Mouse (Mus musculus) thymus, postnatal 25 days (tissue): Measurements from ENCODE around the gene Nf1.

ENCODE experiments used
- DNase-seq: peaks from one replicate; pipeline ENCODE4 v3.0.0; 2022

Nf1 gene

DNA sequence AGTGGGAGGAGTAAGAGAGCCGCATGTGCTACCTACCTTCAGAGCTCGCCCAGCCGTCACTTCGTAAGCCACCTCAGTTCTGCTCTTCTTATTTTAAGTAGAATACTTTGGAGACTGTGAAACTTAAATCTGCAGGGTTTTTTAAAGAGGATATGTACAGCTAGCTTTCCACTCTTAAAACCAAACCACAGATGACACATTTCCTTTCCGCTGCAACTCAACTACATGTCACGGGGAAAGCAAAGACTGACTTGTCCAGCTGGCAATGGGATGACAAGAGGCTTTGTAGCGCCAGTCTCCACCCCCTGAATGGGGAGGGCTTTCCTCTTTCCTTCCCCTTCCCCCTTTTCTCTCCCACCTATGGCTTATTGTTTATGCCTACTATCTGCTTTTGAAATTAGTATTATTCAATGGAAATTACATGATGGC, 190.9 kb downstream of the Nf1 start, which contains the start of the genes Evi2 and Evi2a:
Gene Evi2 (minus strand): TSS at position 257 of the 429 bp plus-strand sequence.
Gene Evi2a (minus strand): TSS at position 277 of the 429 bp plus-strand sequence.
- peak; percentile 38 for DNase-seq

DNA sequence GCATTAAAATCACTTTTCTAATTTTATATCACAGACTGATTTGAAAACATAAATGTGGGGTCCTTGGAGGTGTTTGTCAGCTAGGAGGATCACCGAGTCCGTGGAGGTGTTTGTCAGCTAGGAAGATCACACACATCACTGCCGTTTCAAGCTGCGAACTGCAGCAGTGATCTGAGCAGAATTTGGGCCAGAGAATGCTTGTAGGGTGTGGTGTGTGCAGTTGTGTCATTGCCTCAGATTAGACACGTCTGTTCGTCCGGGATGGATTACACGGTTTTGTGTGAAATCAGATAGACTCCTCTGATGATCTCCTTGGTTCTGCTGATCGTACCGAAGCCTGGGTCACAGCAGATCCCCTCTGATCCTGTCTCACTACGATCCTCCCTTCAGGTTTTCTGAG, 191.3 kb downstream of the Nf1 start:
- DNase-seq: no peak

DNA sequence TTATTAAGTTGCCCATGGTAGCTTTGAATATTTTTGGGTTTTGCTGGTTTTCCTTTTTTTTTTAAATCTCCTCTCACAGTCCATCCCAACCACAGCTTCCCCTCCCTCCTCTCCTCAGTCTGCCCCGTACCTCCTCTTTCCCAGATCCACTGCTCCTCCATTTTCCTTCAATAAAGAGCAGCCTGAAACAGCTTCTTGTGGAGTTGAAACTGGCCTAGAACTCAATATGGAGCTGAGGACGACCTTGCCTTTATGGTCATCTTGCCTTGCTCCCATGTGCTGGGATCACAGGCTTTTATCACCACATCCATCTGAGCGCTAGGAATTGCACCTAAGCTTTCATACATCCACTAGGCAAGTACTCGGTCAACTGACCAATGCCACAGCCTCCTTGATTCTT, 192.0 kb downstream of the Nf1 start:
- DNase-seq: no peak

DNA sequence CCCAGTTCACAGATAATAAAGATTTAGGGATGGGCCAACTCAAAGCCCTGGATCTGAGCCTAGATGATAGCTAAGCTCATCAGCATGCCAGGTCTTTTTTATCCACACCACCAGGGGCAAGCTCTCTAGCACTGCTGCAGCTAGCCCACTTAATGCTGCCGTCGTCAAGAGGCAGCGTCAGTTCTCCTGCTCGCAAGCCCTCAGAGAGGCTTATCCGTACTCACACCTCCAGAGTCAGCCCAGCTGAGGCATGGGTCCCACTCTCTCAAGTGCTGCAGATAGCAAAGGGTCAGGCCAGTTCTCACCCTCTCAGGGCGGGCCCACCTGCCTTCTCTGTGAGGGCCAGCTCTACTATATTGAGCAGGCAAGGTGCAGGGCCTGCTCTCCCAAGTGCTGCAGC, 193.8 kb downstream of the Nf1 start:
- DNase-seq: no peak

DNA sequence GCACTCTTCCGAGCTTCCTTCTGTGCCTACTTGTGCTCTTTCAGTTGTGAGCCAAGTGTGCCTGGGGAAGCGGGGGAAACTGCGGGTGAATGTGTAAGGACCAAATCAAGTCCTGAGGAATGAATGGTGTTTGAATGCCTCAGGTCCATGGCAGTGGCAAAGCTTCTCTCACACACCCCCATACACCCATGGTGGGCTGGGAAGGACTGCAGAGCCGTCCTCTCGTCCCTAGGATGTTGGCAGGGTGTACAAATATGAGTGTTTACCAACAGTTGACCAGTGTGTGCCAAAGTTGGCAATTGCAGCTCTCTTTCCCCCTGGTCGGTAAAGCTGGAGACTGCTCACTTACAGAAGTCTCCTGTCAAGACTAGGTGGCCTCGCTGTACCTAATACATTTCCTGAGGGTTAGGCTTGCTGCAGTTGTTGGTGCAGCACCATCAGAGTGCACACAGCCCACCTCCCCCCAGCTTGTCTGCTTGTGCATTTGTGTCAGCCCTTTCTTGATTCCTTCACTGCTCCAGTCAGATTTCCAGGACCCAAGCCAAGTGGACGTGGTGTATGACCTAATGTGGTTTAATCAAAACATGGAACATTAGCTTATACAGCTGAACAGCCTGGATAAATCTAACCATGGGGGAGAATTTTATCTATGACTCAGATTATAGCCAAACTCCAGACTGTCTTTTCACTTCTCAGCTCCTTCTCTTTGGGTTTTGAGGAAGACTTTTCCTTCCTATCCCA, 194.6 kb downstream of the Nf1 start:
- DNase-seq: no peak

DNA sequence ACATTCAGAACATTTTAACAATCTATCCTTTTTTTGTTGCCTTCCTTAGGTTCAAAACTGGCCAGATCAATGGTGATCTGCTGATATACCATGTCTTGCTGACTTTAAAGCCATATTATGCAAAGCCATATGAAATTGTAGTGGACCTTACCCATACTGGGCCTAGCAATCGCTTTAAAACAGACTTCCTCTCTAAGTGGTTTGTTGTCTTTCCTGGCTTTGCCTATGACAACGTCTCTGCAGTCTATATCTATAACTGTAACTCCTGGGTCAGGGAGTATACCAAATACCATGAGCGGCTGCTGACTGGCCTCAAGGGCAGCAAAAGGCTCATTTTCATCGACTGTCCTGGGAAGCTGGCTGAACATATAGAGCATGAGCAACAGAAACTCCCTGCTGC, 196.1 kb downstream of the Nf1 start:
- DNase-seq: no peak

DNA sequence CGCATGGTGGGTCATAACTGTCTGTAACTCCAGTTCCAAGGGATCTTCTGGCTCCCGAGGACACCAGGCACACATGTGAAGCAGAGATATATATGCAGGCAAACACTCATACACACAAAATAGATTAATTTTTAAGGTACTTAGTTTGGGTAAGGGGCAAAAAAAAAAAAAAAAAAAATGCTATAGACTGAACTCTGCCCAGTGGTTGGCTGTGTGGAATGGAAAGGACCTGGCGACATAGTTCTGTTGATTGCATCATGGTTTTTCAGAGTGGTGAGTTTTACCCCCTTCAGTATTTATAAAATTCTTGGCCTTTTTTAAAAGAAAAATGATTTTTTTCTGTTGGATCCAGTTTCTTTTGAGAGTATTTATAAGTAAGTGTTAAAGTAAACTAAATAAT, 196.8 kb downstream of the Nf1 start:
- no peak for DNase-seq

DNA sequence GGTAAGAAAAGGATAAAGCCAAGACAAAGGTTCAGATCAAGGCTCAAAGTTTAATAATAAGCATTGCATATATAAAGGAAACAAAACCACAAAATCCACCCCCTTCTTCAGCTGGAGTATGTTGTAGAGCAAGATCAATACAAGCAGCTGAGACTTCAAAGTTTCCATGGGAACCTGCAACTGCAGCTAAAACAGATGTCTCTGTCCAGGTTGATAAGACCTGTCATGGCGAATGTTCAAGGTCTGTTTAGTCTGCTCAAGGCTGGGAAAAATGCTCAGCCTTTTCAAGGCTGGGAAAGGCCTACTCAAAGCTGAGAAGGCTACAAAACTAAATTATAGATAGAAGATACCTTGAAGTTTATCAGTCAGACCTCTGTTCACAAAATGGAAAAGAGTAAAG, 213.1 kb downstream of the Nf1 start:
- DNase-seq: no peak

DNA sequence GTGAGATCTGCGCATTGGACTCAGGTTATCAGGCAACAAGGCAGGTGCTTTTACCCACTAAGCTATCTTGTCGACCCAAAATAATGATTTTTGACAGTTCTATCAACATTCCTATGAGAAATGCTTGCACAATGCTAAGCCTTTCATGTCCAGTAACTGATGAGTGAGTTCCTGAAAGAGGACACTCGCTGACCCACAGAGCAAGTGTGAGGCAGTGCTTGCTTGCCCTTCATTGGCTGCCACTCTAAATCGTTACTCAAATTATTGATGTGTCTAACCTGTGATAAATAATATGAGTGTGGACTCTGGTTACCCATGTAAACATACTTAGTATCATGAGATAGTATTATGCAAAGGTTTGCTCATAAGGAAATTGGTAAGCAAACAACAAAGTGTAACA, 221.0 kb downstream of the Nf1 start:
- no peak for DNase-seq

DNA sequence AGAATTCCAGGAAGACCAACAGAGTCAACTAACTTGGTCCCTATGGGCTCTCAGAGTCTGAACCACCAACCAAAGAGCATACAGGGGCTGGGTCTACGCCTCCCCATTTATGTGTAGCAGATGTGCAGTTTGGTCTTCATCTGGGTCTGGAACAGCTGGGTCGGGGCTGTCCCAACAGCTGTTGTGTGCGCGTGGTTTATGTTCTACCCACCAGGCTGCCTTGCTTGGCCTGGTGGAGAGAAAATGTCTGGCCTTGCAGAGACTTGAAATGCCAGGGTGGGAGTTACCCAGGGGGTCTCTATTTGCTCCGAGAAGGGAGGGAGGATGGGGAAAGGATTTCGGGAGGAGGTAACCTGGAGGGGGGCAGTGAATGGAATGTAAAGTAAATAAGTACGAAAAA, 224.0 kb downstream of the Nf1 start:
- no peak for DNase-seq

DNA sequence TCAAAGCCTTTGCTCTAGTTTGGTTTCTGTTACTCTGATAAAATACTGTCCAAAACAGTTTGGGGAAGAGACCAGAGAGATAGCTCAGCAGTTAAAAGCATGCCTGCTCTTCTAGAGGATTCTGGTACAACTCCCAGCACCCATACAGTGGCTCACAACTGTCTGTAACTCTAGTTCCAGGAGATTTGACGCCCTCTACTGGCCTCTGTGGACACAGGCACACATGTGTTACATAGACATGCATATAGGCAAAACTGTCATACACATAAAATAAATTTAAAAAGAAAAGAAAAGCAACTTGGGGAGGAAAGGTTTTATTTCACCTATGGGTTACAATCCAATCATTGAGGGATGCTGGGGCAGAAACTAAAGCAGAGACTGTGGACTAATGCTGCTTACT, 227.5 kb downstream of the Nf1 start:
- no peak for DNase-seq

DNA sequence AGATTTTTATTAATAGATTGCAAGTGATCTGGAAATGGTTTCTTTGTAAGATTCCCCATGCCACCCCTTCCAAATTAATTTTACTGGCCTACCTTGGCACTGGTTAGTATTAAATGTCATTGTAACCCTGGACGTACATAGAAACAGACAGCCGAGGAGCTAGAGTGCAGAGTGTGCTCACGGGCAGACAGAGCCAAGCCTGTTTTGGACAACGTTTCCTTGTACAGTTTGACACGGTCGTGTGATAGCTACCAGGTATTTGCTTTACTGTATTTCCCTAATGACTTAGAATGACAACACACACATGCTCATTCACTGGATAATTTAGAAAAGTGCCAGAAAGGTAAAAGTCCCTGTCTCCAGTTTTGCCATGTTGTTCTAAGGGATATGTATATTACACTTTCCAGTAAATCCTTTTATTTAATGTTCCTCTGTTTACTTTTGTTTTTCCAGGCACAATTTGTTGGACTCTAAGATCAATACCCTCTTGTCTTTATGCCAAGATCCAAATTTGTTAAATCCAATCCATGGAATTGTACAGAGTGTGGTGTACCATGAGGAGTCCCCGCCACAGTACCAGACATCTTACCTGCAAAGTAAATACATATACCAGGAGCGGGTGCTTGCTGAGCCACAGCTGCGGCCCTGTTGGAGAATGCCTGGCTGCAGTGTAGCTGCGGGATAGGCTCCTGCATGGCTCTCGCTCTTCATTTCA, 228.9 kb downstream of the Nf1 start:
- no peak for DNase-seq

DNA sequence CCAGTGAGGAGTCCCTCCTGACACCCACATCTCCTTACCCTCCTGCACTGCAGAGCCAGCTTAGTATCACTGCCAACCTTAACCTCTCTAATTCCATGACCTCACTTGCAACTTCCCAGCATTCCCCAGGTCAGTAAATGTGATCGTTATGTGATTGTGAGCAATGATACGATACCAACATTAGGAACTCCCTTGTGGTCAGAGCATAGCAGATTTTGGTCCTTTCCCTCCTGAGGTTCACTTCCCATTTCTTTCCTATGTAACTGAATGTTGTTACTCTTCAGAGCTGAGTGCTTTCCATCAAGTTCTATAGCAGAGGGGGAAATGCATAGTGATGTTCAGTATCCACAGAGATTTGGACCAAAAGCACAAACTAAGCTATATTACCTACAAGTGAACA, 230.8 kb downstream of the Nf1 start:
- no peak for DNase-seq

DNA sequence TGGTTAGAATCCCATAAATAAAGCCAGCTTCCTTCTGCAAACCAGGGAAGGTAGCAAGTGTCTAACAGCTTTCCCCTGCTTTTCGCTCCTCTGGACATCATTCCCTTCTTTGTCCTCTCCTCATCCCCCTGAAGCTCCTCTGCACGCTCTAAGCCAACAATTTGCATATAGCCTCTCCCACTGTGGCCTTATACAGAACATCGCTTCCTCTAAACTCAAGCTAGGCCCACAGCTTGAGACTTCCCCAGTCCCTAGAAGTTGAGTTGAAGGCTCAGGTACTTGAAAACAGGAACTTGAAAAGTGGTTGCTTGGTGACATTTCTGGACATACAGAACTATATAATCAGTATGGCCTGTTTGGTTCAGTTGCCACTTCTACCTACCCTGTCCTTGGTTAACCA, 234.3 kb downstream of the Nf1 start:
- DNase-seq: no peak

DNA sequence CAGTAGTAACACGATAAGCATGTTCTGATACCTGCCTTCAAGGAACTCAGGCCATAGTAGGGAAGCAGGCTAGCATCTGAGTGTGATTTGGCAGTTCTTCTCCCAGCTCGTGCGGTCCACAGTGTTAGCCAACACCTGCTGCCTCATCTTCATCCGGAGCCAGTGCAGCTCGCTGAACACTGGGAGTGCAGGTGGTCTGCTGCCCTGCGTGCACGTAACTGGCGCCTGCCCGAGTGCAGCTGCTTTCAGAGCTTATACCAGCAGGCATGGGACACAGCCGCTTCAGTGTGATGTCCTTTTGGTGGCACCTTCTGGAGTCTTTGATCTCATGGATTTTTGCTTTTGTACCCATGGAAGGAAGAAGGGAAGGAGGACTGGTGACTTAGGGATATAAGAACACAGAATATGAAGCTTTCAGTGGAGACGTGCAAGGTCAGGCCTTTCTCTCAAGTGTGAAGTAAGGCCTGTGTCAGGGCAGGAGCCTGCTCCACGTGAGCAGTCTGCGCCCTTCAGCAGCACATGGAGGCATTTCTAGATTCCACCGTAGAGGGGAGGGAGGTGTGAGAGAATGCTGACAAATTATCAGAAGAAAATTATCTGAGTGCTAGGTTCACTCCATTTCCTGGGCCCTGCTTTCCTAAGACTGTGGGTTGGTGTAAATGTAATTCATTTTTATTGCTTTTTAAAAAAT, 236.0 kb downstream of the Nf1 start:
- DNase-seq: no peak

DNA sequence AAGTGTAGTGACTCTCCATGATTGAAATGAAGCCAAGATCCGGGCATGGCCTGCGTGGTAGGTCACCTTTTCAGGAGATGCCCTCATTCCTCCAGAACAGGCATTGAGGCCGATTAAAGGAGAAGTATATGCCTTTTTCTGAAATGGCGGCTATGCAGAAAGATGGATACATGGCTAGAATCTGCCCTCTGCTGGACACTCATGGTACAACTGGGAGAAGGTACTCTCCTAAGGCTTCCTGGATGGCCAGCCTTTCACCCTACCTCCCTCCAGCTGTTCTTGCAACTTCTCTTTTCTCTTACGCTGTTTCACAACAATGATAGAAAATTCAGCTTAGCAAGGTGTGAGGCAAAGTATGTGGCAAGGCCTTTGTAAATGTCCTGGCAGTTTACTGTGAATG, 238.2 kb downstream of the Nf1 start:
- DNase-seq: peak; percentile 86

DNA sequence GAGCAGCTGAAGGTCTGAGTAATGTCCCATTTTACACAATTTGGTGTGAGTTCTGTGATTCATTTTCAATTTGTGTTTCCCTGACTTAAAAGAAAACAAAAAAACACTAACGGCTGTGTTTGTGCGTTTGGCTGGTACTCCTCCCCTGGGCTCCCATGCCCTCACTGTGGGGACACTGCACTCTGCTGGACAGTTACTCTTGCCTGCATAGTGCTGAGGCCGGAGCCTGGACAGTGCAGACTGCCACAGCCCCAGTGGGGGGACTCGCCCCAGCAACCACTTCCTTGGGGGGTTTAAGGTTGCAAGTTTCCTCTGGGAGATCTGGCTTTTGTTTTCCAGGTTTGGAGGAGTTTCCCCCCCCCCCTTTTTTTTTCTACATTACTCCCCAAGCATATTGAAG, 241.2 kb downstream of the Nf1 start:
- DNase-seq: no peak

DNA sequence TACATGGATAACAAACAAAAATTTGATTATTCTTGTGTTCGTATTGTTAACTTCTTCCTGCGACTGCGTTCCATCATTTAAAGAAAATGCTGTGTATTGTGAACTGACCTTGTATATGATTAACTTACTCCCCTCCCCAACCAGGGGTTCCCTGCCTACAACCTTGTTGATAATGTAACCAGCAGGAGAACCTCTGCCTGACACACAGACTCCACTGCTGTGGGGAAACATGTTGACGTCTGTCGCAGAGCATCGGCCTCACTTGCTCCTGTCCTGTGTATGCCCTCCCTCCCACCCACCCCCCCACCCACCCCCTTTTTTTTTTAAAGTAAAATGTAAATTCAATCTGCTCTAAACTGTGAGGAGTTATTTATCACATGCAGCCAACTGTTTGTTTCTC, 241.8 kb downstream of the Nf1 start:
- no peak for DNase-seq

DNA sequence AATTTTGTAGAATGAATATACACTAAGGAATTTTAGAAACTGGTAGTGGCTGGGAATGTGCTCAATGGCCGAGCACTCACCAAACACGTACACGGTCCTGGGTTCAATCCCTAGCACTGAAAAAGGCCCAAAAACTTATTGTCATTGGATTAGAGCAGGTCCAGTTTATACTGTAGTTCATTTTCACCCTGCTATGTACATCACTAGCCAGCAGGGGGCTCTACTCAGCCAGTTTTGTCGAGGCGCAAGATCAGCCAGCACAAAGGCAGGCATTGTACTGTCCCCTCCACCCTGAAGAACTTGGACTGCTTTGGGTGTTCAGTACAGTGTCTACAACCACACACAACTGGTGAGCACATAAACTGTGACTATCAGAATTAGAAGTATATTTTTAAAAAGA, 244.7 kb downstream of the Nf1 start:
- peak; percentile 76 for DNase-seq

DNA sequence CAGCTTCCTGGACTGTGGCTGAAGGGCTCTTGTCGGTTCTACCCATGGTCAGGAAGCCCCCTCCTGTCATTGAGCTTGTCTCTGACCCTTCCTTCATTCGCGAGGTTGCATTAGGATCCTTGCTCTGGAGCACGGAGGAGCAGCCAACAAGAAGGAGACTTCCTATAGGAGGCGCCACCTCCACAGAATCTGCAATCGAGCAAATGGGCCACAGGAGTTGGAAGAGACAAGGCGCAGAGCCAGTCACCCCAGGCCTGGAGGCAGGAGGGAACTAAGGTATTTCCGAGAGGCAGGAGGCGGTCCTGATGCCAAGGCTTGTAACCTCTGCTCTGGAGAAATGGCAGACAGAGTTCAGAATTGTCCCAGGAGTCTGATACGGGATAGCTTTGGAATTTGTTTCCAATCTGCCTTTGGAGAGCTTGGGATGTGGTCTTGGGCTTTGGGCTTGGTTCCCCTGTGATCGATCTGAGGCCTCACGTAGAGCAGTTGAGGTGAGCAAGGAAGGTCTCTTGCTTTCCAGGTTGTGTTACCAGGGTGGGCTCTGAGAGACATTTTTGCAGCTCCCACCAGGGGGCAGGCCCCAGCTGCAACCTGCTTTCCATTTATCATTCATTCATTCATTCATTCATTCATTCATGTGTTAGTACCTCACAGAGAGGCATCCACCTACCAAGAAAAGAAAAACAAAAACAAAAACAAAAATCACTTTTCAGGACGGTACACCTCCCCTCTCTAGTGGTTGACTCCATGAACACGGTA, 250.0 kb downstream of the Nf1 start:
- DNase-seq: peak; percentile 67

DNA sequence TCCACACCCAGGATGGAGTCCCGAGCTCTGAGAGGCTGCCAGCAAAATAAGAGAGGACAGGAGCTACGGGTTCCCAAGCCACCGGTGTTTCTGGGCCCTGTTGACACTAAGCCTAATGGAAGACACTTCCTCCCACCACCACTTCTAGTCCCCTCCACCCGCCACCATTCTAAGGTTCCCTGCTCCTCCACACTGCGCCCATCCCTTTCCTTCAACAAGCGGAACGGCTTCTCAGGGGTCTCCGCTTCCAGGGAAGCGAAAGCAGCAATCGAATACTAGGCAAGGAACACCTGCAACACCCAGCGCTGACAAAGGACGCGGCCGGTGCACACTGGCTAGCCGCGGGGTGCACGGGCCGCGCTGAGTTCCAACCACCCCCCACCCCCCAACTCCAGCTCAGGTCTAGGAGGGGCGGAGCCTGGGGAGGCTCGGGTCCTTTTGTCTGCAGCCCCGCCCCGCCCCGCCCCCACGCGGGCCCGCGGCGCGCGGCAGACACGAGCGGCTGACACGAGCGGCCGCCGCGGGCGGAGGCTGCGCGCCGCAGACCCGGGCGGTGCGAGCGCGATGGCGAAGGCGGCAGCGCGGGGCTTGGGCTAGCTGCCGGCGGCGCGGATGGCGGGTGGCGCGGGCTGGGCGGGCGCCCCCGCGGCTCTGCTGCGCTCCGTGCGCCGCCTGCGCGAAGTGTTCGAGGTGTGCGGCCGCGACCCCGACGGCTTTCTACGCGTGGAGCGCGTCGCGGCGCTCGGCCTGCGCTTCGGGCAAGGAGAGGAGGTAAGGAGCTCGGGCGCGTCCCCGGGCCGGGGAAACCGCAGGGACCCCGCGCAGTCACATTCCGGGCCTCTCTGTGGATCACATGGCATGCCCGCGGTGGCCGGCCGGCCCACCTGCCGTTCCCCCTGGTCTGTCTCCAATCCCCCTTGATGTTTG, 251.4 kb downstream of the Nf1 start, which contains the start of gene Rab11fip4:
Gene Rab11fip4 (plus strand): TSS at position 549 of the 927 bp plus-strand sequence.
- peak; percentile 73 for DNase-seq

DNA sequence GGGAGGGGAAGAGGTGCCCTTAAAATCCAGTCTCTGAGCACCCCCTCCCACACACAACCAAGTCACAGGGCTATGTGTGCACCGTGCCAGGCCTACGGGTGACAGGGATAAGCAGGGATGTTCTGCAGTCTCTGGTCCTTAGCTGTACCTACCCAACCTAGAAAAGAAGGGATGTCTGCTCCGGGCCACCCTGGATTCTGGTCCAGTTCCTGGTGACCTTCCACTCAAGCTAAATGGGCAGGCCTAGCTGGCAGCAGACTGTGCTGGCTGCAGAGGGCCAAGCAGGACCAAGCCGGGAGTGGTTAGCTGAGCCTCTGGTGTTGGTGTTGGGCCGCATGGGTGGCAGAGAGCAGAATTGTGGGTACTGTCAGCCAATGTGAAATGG, 252.1 kb downstream of the Nf1 start:
- DNase-seq: no peak
